Mouse (Mus musculus): Measurements from ENCODE around the gene Abcd2.
A peak's percentile ranks its signal among the peaks of the same experiment; 100 is the strongest.

Gene Abcd2

DNA sequence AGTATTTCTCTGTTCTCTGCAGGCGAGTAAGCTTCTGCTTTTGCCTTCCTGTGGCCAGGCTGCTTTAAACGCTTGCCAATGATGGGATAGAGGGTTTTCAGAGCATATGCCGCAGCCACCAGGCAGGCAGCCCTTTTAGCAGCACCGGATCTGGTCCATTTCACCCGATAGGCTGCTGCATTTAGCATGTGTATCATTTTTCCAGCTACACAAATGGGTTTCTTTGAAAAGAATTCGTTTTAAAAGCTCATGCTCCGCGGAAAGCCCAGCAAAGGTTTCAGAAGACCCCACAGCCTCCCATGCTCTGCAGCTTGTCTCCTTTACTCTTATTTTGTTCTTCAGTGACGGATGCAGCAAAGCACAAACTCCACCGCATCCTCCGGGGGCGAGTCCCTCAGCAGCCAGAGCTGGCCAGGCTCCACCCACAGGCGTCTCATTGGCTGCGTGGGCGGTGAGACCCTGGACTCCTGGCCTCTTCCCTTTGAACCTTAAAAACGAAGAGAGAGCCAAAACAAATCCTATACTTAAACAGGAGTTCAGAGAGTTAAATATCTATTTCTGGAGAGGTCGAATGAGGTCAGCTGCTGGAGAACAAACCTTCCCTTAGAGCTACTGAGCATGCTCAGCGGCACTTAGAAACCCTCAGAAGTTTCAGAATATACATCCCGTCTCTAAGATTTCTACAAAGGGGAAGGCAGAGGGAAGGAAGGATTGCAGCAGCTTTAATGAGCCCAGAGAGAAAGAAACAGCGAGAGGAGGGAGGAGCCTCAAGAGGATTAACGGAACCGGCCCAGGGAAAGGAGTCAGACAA, at the start of gene Abcd2:
Abcd2 (minus strand) TSS at position 388 of the 811 bp plus-strand sequence.
- peak; percentile 52 to 78 for DNase-seq (ENCODE audit: low spot score in 2 of 2)

DNA sequence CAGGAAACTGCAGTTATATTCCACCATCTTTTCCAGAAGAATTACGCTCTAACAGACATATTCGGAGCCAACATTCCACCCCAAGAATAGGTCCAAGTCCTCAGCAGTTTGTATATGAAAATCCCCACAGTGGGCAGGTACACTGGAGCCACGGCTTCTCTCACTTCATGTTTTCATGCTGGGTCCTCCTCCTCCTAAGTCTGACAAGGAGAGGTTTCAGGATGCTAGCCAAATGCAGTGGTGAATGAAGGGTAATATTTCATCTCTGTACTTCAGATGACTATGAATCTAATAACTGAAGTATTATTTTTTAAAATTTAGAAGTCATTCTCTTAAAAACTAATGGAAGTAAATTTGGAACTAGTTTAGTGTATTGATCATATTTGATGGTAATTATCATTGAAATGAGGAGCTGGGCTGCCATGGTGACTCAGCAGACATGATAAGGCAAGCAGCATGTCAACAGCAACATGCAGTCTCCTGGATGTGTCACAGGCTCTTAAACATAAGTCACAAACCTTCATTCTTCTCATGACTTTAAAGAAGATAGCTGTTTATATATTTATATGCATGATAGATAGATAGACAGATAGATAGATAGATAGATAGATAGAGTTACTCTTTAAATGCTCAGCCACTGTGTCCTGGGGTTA, 49.2 kb upstream of the Abcd2 start:
- no peak for DNase-seq (ENCODE audit: low spot score in 2 of 2)

DNA sequence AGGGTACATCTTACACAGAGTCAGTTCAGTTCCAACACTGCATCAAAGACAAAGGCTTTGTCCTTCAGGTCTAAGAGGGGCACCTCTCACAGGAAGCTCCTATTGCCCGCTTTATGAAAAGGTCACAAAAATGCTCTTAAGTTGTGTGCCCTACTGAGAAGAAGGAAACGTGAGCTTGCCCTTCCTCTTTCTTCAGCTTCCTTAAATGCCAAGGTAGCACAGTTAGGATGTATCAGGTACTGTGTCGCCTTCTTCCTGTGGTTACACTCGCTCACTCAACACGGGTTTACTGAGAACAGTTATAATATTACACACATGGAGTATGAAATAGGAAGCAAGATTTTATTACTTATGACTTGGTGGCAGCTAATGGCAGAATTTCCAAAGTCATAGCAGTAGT, 45.7 kb upstream of the Abcd2 start:
- no peak for DNase-seq (ENCODE audit: low spot score in 2 of 2)

DNA sequence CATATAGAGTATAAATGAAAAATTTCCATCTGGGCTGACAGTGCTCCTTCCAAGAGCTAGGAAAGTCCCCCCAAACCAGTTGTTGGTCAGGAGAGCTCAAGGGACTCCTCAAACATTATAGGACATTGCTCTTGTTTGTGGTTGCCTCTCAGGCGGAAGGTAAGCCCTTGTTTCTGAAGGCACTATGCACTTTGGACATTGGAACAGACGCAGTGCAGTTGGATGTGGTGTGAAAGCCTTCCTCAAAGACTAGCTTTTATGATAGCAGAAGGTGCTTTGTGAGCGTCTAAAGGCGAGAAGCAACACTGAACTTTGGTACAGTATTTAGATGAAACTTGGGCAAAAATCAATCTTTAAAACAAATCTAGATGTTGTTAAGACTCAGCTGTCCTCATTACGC, 14.9 kb upstream of the Abcd2 start:
- no peak for DNase-seq (ENCODE audit: low spot score in 2 of 2)

DNA sequence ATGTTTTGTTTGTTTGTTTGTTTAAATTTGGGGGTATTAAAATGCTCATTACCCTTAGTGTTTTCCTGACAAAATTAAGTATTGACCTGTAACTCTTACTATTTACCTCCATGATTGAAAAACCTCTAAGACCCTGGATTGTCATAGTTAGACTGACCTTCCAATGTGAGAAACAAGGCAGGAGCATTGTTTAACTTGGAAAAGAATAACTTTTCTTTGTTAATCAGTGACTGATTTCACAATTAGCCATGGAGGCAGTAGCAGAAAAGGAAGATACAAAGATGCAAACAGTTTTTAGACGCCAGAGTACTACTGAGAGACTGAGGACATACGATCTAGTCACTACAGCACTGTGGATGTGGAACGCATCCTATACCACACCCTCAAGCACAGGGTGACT, 11.9 kb upstream of the Abcd2 start:
- DNase-seq (ENCODE audit: low spot score in 2 of 2): no peak

DNA sequence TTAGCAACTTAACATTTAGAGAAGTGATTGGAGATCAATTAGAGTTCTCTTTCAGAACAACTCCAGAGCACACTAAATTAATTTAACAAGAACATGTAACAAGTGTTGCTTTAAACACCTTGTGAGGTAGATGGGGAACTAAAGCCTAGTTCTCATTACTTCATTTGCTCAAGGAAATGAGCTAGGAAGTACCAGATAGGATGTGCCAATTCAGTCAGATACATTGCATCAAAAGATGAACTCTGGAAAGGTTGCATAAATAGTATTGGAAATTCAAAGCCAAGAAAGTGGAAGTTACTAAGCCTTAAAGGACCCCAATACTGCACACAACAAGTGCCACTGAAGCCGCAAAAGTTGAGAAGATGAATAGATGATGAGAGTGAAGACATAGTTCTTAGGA, 10.9 kb upstream of the Abcd2 start:
- DNase-seq (ENCODE audit: low spot score in 2 of 2): no peak

DNA sequence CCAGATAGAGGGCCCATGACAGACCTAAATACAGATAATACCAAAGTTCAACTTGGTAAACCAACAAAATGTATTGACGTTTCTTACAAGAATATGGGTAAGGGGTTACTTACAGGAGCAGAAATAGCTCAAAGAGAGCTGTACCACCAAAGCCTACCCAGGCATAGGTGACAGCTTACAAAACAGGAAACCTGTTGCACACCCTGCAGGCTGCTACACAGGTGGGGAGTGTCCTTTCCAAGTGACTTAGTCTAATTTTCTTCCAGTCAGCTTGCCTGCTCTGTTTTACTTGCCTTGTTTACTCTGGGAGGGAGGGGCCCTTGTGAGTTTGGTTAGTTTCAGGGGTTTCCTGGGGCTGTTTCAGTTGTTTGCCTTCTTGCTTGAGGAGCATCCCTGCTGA, 9.2 kb upstream of the Abcd2 start:
- no peak for DNase-seq (ENCODE audit: low spot score in 2 of 2)

DNA sequence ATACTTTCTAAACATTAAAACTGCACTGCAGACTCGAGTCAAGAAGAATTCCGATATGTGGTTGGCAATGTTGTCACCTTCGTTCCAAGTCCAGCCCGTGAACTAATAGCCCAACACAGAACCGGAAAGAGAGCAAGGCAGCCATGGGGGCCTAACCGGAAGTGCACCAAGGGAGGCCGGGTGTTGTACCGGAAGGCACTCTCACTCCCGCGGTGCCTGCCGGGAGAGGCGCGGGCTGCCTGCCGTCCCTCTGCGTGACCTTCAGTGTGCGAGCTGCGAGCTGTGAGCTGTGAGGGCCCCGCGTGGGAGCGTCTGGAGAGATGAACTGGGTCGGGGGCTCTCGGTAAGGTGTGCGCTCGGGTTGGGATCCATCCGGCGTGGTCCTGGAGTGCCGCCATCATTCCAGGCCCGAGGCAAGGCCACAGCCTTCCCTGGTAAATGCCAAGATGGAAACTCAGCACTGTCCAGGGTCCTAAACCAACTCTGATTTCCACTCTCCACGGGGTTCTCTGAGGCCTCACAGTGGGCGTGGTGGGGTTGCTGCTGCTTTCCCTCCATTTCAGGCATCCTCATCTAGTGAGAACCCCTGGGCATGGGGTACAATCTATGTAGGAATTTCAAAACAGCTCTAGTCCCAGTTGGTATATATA, 7.8 kb upstream of the Abcd2 start, which contains the start of gene CN725425:
CN725425 (plus strand) TSS at position 239 of the 650 bp plus-strand sequence.
- DNase-seq (ENCODE audit: low spot score in 2 of 2): no peak

DNA sequence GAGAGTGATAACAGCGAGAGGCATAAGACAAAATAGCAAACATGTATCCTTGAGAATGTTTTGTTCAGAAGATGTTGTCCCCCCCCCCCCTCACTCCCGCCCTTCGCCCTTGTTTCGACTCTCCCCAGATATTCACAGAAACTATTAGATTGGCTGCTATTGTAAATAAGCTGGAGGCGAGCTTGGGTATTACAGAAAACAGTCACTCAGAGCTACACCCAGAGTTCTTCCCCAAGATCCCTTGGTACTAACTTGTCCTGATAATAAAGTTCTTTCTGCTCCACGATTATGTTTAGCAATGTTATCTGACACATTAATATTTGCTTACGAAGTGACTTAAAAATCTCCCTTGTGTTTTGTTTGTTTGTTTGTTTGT, 612 bp upstream of the Abcd2 start:
- no peak for DNase-seq (ENCODE audit: low spot score in 2 of 2)

DNA sequence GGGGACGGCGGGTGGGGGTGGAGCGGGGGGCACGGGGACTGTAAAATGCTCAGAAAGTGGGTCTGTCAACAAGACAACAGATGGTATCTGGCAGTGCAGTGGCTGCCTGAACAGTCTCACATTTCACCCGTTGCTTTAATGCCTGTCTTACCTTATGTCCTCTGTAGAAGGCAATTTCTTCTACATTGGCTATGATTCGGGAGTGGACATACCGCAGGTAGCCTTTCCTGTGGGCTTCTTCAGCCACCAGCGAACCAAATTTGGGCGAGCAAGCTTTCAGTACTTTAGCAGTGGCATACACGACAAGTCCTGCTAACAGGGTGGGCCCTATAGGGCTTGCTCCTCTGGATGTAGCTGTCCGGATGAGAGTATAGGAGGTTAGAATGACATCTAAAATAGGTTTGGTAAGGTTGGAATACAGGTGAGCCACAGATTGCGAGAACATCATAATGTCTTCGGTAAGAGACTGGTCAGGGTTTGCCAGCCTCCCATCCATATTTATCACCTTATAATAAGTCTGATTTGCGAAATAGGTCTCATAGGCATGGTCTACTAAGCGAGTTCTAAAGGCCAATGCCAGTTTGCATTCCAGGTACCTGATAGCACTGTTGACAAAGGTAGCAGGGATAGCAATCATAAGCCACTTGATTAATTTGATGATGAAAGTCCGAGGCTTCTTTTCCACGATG, 936 bp downstream of the Abcd2 start:
- peak in 1 of 2 experiments; percentile 13 for DNase-seq (ENCODE audit: low spot score in 2 of 2)

DNA sequence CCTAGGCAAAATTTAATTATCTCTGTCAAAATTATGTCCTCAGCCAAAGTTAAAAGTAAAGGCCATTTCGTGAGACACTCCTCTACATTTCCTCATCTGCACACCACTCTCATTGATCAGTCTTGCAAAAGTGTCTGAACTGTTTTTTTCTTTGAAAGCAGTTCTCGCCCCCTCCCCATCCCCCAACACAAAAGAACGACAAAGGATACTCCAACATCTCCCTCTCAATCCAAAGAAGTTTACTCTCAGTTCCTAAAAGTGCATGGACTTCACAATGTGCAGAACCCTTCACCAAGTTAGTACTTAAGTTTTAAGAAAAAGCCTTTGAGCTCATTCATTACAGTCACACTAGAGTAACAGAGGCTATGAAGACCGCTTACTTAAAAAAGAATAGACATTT, 1.6 kb downstream of the Abcd2 start:
- DNase-seq (ENCODE audit: low spot score in 2 of 2): no peak

DNA sequence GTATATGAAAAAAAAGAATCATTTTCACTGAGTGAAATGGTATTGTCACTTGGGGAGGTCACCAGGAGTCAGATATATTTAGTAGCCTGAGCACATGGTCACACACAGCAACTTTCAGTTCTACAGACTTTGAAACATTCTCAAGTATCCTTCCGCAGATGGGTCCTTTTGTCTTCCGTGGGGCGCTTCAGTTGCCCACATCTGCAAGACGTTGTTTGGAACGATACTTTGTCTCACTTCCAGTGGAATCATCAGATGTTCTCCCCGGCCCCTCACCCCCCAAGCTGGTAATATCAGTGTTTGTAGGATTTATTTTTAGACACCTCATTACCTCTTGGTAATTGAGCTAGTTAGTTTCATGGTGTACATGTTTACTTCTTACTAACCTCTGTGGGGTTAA, 5.2 kb downstream of the Abcd2 start:
- no peak for DNase-seq (ENCODE audit: low spot score in 2 of 2)

DNA sequence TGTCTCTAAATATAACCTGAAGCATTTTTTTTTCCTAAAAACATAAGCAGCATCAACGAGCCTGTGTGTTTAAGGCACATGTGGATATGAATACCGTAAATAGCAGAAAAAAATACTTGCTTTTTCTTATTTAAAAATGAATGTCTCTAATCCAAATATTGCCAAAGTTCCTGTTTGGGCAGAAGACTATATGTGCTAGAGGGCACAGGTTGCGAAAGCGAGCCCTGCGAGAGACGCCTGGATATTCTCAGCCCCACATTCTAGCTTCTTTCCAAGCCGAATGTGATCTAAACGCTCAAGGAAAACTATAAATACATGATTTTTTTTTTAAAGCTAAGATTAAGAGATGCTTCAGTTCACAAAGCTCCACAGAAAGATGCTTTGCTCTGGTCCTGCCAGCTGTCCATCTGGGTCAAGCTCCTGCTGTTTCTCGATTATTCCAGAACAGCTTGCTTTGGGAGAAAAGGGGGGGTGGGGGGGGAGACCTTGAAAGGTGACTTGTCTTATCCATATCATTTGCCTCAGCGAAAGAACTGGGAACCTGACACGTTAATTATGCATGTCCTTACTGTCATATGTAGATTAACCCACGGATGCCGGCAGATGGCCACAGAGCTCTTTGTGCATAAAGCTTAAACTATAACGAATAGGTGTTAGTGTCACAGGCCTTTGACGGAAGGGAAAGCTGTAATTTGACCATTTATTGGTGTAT, 11.5 kb downstream of the Abcd2 start:
- DNase-seq (ENCODE audit: low spot score in 2 of 2): no peak

DNA sequence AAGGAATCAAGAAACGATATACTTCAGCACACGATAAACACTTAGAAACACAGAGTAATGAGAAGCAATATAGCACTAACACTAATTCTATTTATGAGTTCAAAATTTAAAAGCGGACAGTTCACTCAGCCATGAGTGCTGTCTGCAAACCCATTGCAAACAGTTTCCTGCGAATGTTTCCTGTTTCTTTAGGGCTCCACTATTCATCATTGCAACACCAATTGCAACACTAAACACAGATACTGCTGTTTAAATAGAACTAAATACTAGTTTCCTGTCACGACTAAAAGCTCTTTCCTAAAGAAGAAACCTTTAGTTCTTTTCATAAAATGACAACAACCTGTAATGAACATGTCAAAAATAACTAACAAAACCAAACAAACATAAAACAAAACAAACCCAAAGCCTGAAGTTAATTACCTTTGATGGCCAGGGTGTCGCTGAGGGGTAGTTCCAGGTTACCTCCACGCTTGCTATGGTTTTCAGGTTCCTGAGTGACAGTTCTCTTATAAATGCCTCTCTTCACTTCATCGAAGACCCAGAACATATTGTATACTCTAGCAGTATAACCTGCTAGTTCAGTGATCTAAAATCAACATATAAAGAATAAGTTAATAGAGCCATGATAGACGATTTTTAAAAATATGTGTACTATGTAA, 12.8 kb downstream of the Abcd2 start:
- no peak for DNase-seq (ENCODE audit: low spot score in 2 of 2)

DNA sequence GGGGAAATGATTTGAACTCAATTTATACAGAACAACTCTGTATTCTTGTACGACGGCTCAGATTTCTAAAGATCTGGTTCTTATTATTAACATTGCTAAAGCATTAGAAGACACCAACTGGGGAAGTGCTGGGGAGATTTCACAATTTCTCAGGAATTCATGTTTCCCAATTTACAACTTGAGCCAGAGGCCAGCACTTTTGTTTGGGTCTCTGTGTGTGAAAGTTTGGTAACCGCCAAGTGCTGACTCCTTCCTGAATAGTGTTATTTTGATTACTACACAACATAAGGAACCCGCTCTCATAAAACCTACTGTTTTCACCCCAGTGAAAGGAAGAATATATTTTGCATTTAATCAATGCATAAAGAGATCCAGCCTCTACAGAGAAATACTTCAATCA, 19.4 kb downstream of the Abcd2 start:
- DNase-seq (ENCODE audit: low spot score in 2 of 2): no peak

DNA sequence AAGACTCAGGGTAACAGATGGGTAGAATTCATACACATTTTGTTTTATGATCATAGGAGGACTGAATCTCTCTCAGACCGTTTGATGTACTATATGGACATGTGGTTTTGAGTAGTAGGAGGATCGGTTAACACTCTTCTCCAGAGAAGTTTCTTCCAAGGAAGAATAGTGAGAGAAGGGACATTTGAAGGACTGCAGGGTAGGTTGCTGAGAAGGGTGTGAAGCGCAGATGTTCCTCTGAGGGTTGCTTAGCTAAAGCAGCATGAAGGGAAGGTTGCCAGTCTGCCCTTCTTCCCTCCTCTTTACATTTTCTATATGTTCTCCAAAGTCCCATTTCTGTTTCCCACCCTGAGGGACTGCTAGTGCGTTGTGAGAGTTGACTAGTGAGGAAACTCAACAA, 20.3 kb downstream of the Abcd2 start:
- DNase-seq (ENCODE audit: low spot score in 2 of 2): no peak

DNA sequence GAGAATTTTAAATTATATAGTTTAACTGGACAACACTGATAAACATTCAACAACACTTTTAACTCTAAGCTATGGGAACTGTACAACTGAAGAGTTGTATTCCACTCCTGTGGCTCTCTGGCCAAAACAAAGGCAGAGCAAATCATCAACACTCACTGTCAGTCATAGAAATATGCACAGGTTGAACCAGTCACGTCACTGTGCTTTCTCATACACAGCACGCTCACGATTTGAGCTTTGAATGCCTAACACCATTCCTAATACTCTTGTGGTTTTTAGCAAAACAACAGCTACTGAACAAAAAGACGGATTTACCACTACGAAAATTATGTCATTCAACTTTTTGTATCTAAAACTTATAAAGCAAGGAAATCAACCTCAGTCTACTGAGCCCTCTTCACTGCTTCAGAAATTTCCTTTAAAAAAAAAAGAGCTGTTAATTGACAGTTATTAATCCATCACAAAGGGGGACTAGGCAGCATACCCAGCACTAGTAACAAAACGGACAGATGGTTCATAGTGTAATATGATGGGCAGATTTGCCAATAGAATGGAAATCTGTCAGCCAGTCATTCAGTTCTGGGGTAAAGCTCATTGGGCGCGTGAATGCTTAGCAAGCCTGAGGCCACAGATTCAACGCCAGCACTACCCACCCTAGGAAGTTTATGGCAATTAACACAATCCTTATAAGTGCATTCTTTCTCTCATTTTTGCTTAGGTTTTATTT, 20.8 kb downstream of the Abcd2 start:
- DNase-seq (ENCODE audit: low spot score in 2 of 2): no peak

DNA sequence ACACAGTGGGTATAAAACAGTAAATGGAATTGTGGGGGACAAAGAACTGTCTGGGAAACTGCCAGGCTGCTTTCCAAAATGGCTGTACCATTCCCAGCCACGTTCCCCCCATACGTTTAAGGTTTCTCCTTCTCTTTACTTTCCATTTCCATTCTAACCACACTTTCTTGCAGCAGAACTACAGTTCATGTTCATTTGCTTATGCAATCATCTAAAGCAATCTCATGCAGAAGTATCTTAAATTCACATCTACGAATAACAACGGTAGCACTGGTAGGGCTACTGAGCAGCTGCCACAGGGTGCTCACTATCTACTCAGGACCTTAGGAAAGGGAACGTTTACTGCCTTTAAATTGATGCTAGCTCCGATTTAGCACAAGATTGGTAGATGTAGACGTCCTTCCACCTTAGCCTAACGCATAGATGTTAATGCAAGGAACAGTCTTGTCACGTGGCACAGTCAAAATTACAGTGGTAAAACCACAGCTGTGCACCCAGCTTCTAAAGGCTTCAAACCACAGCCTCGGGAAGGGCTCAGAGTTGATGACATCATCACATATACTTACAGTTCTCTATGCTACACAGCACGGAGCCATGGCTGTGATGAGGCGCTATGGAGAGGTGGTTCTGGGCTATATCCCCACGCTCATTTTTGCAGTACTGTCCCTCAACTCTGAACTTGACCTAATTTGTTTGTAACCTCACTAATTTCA, 23.6 kb downstream of the Abcd2 start:
- no peak for DNase-seq (ENCODE audit: low spot score in 2 of 2)

DNA sequence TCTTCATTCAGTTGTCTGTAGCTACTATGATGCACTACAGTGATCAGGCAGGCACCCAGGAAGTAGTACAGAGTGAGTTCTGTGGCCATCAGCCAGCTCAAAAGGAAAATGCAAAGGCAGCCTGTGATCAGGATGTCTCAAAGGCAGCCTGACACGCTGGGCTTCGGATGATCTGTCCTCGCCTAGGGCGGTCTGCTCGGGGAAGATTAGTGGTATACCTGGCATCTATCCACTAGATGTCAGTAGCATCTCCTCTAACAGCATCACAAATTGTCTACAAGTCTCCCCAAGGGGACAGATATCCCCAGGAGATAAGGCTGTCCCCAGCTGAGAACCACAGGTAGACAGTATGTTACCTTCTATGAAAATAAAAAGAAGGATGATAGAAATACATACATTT, 26.6 kb downstream of the Abcd2 start:
- DNase-seq (ENCODE audit: low spot score in 2 of 2): peak in 1 of 2 experiments; percentile 58

DNA sequence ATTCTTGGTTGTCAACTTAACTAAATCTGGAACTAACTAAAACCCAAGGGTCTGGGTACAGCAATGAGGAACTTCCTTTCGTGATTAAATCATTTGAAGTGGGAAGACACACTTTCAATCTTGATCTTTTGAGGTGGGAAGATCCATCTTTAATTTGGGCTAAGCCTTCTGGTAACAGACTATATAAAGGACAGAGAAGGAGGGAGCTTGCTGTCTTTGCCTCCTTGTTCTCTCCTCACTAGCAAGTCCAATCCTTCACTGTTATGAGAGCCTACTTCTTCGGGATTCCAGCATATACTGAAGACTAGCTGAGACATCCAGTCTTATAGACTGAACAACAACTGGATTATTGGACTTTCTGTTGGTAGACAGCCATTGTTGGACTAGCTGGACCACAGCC, 28.1 kb downstream of the Abcd2 start:
- no peak for DNase-seq (ENCODE audit: low spot score in 2 of 2)

Measured in left cerebral cortex, adult 9 months (tissue).